Mouse (Mus musculus): ENCODE measurements around the gene Hunk.

The Hunk gene

DNA sequence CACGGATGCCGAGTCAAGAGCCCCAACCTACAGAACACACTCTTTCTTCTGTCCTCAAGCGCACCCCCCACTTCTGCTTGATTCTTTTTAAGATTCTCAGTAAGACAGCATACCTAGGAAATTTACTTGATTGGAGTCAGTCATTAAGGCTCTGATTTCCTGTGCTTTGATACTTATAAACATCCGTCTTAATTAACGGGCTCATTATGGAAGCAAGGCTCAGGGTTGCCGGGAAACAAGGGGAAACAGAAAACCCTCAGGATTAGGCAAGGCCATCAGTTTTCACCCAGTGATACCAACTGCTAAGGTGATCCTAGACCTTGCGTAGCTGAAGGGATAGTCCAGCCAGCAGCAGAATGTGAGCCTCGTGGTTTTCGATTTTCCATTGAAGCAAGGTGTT lies 162.2 kb downstream of the Hunk start:
- DNase-seq (ENCODE audit: extremely low read depth, low read depth): no peak
